Mouse (Mus musculus): ENCODE results near the gene BC035044.

Gene BC035044

DNA sequence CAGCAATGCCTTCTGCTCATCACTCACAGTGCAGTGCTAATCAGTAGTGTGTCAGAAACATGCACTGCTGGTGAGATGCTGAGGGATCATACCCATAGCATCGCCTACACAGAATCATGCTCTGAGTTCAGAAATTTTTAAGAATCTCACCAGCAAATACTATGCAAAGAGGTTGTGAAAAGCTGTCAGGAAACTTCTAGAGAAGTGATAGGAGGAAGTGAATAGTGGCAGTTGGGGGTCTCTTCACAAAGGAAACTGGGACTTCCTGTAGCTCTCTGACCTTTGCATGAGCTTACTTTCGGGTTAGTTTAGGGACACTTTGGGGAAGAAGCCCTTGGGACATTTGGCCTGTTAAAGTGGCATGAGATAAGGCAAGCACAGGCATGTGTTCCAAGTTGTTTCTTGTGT, at the start of gene BC035044:
BC035044 (minus strand) TSS at position 179 of the 408 bp plus-strand sequence.
- WGBS = 83% methylated on average over 2 of the region's 2 CpGs

DNA sequence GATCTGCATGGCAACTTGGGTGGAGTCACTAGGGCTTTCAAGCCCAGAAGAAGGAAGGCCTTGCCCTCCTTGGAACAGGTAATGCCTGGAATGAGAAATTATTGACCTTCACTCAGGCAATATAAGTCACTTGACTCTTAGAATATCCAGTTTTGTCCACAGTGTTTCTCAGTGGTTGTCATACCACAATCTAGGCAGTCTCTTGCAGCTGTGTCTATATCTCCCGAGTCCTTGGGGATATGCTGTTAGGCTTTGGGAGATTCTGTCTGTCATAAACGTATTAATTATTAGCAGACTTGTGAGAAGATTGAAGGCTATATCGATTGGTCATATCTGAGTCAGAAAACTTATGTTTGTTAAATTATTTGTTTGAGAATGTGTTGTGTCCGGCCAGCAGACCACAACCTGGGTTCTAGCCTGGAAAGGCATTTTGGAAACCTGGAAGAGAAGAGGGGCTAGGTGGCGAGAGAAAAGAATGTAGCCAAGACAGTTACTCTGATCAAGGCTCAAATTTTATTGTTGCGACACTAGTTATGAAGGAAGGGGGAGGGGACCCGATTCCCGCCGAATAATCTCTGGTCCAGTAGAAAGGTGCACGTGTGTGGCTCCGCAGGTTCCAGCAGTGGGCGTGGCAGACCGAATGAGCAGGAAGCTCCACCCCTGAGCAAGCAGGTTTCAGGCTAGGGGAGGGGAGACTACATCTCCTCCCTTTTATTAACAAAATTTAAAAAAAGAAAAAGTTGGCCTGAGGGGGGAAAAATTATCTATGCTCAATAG, 45.2 kb upstream of the BC035044 start:
- 90% methylated on average over 5 of the region's 13 CpGs for WGBS

DNA sequence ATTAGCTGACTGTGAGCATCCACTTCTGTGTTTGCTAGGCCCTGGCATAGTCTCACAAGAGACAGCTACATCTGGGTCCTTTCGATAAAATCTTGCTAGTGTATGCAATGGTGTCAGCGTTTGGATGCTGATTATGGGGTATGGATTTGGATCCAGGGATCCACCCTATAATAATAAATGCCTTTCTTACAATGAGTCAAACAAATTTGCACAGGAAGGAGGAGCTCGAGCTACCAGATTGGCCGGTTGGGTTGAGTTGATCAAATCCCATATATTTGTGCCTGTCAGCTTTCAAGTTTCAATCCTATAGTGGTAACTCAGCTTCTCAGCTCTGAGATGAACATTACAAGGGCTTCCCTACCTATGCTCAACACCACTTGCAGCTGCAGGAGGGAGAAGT, 43.2 kb upstream of the BC035044 start, which contains the start of gene Clec2g:
Clec2g (plus strand) TSS at position 301 of the 400 bp plus-strand sequence.
- WGBS = 92% methylated on average over 4 of the region's 4 CpGs

DNA sequence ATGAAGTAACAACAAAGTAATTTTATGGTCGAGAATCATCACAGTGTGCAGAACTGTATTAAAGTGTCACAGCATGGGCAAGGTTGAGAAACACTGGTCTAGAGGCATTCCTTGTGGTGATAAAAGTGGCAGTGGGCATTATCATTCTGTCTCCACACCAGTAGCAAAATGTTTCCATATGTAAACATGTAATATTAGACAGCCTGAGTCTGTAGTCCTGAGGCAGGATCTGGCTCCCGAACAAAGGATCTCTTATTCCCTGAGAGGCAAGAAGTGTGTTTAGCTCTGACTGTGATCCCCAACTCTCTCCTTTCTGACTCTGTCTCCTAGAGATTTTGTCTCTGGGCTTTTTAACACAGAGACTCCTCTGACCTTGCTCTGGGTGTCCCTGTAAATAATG, 42.1 kb upstream of the BC035044 start:
- WGBS = 75% methylated on average over 2 of the region's 2 CpGs

DNA sequence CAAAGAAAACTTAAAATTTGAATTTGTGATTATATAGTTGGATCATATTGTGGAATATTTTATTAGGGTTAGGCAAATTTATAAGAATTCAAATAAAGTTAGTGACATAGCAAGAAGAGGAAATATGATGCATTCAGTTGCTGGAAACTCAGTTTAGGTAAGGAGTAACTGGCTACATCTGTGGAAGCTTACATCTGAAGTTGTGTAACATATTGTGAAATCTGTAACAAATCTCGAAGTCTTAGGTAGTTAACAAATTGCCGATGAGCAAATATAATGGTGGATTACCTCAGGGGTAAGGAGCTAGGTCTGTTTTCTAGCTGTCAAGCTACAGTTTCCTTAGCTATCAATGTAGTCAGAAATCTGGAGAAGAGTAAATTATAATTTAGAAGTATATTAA, 26.4 kb upstream of the BC035044 start:
- WGBS = 83% methylated on average over 2 of the region's 2 CpGs

DNA sequence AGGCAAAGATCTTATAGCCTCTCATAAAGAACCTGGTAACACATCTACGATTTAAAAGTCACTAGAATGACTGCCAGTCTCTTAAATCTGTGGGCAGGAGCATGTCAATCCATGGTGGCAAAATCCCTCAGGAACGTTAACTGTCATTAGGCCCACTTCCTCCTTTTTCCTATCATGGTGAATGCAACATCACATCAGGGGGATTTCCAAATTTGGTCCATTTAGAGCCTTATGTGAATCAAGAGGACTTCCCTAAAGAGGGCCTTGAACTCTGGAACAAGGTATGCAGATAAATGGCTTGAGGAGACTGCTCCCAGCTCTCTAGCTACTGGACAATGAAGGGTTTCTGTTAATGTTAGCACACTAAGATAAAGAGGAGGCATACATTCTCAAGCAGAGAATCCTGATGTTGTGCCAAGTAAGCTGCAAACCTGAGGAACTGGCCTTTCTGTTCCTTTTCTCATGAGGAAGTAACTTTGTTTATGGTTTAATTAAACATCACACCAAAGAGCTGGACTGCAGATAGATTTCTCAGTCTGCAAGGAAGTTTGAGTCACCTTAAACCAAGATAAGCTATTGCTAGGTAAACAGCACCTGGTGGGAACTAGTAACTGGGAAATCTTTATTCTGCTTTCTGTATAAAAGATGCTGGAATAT, 22.8 kb upstream of the BC035044 start:
- 77% methylated on average over 2 of the region's 2 CpGs for WGBS

DNA sequence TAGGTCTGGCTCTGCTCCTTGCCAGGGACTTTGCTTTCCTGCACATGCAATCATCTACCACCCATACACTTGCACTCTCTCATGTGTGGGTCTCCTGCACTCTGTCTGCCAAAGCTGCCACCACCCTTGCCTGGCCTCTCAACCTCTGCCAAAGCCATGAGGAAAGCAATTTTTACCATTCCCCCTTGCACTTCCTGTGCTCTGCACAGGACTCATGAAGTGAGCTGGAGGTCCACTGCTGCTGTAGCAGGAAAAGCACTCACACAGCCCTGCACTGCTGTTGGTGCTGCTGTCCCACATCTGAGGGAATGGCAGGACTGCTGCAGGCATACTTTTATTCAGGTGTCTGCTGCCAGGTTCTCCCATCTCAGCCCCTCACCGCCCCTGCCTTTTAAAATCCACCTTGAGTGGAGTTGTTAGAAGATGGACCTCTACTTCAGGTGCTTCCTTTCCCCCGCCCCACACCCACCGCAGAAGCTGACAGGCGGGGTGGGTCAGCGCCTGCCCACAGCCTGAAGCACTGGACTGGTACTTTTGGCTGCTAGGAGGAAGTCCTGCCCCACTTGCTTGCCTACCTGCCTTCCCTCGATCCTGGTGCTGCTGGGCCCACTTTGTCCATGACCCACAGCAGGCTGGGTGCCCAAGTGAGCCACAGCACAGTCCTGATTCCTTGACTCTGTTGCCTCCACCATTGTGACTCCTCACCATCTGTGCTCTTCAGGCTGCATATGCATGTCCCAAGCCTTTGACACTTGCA, 10.0 kb upstream of the BC035044 start:
- 85% methylated on average over 6 of the region's 6 CpGs for WGBS

DNA sequence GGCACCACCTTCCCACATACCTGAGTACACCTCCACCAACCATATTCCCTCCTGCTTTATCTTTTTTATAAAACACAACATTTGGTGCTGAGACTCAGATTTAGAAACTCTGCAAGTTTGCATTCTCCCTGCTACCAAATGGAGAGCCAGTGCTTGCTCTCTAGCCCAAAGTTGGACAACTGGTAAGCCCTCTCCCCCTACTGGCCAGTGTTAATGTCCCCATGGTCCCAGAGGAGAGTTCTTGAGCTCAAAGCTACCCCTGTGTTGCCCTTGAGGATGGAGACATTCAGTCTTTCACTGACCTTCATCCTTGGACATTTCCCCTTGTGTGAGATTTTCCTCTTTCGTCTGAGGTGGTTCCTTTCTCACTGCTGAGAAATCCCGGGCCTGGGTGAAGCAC, 9.1 kb upstream of the BC035044 start:
- 85% methylated on average over 2 of the region's 2 CpGs for WGBS

DNA sequence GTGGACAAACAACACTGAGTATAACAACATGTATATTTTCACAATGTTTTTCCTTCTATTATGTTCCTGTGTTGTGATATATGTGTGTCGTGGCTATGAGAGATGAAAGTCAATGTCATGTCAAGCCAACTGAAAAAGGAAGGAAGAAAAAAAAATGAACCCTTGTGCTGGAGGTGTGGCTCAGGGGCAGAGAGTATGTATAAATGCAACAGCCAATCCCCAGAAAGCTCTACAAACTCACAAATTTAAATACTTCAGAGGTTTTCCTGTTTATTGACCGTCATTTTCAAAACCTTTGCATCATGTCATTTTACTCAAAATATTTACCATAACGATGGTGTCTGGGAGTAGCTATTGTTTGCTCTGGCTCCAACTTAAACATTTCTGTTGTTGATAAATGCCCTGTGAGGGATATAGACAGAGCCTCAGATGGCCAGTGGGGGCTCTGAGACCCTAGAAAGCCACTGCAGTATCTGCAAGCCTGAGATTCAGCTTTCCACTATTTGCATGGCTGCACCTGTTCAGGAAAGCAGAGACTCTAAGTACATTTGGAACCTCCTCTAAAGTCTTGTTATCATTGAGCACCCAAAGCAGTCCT, 4.6 kb upstream of the BC035044 start:
- 79% methylated on average over 3 of the region's 3 CpGs for WGBS

DNA sequence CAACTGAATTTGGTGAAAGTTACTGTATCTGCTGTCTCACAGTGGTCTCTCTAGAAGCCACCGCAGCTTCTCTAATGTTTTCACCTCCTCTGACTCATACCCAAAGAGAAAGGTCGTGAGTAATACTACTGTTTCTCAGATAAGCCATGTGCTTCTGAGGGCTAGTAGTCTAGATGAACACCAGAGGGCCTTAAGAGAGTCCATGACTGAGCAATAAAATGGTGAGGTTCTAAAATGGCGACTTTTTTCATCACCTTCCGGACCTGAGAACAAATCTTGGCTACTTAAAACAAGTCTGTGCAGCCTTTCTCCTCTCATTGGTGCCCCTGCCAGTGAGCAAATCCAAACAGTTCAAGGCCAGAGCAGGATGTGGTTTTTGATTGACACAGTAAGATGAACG, 2.1 kb downstream of the BC035044 start:
- 85% methylated on average over 5 of the region's 5 CpGs for WGBS

DNA sequence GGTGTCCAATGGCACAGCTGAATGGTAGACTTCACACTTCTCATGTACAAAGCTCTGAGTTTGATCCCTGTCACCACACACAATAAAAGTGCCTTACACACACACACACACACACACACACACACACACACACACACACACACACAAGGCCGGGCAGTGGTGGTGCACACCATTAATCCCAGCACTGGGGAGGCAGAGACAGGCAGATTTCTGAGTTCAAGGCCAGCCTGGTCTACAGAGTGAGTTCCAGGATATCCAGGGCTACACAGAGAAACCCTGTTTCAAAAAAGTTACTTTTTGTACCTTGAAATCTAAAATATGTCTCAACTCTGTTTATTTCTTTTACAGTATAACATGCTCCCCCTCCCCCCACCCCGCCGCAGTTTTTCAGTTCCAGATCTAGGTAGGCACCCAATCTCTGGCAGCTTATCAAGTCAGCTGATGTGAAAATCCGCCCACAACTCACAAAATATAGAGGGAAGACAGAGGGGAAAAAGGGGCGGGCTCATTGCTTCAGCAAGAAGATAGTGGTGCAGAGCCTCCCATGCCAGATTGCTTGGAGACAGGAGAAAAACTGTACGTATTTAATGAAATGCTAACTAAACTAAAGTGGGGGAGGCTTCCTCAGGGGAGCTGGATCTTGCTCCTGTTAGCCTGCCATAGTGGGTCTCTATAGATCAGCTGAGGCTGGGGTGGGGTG, 3.7 kb downstream of the BC035044 start, which contains the start of gene Clec2i:
Clec2i (plus strand) TSS at position 498 of the 700 bp plus-strand sequence.
- 76% methylated on average over 6 of the region's 6 CpGs for WGBS

DNA sequence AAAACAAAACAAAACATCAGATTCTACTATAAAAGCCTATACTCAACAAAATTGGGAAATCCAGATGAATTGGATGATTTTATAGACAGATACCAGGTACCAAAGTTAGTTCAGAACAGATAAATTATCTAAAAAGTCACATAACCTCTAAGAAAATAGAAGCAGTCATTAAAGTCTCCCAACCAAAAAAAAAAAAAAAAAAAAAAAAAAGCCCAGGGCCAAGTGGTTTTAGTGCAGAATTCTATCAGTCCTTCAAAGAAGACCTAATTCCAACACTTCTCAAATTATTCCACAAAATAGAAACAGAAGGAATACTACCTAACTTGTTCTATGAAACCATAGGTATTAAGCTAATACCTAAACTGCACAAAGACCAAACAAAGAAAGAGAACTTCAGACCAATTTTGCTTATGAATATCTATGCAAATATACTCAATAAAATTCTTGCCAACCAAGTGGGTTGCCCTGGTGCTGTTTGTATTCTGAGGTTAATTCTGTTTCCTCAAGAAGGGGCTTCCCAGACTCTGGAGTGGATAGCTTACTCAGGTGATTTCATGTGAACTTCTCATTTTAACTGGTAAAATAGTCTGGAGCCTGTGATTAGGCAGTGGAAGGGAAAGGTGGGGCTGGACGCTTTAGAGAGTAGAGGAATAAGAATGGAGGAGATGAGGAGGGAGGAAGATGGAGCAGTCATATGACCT, 18.9 kb downstream of the BC035044 start:
- 92% methylated on average over 1 of the region's 1 CpGs for WGBS

DNA sequence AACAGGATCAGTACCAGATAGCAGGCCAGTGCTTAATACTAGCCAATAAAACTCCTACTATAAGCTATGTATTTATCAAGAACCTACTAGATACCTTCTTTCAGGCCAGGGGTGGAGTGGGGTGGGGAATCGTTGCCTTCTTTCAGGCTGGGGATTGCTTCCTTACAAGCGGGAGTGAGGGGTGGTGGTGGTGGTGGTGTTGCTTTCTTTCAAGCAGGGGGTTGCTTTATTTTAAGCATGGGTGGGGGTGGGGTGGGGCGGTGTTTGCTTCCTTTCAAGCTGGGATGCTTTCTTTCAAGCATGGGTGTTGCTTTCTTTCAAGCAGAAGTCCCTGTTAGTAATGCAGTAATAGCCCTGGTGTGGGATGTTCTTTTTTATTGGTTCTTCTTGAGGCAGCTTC, 22.1 kb downstream of the BC035044 start:
- WGBS = 35% methylated on average over 3 of the region's 3 CpGs

DNA sequence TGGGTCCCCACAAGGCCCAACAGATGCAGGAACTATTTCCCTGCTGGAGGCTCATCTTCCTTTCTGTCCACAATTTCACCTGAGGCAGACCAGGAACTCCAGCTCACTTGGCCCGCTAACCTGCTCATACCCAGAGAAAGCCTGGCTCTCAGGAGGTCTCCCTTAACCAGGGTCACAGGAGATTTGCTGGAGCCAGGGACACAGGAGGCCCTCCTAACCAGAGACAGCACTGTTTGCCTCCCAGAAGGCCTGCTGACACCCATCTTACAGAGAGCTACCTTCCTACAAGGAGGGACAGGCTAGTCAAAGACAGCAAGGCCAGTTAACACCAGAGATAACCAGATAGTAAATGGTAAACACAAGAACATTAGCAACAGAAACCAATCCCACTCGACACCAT, 33.0 kb downstream of the BC035044 start:
- WGBS = 95% methylated on average over 2 of the region's 2 CpGs

DNA sequence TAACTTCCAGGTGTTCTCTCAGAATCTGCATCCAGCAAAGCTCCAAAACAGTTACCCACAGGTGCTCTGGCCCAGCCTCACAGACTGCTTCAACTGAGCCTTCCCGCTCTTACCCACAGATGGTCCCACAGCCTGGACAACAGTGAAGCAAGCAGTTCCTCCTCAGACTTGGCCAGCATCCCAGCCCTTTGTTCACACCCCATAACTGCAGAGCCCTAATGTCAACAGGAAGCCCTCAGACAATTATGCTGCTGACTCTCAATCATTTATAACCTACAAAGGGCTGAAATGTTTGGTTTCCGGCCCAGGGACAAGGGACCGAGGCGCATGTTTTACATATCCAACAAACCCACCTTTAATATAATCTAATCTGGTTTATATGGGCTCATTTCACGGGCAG, 34.7 kb downstream of the BC035044 start:
- 60% methylated on average over 5 of the region's 5 CpGs for WGBS

DNA sequence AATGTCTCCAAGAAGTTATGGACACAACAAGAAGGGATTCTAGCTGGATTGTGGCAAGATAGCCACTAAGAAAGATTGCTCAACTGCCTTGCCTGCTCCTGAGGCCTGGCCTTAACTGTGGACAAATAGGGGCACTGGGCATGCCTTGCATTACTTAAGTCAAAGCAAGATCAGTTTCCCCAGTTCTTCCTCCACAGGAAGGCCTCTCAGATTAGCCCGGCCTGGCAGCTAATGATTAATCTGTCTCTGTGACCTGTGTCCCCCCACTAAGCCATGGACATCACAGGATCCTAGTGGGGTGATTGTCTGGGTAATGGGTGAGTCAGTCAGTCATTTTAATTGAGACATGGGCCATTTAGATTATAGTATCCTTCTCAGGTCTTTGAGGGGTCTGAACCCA, 35.4 kb downstream of the BC035044 start:
- WGBS = 100% methylated on average over 1 of the region's 1 CpGs

DNA sequence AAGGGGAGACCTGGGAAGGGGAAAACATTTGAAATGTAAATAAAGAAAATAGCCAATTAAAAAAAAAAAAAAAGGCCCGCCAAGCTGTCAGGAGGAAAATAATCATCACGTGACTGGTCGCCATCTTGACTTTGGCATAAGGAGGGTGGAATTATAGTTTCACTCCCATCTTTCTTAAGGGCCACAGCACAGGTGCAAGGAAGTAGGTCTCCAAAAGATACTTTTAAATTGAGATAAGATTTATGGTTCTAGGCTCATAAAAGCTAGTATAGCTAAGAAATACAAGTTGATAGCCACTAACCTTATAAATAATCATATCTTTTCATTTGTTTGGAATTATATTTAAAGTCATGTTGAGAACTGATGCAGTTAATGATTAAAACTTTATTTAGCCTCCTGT, 36.0 kb downstream of the BC035044 start:
- WGBS = 94% methylated on average over 3 of the region's 3 CpGs

DNA sequence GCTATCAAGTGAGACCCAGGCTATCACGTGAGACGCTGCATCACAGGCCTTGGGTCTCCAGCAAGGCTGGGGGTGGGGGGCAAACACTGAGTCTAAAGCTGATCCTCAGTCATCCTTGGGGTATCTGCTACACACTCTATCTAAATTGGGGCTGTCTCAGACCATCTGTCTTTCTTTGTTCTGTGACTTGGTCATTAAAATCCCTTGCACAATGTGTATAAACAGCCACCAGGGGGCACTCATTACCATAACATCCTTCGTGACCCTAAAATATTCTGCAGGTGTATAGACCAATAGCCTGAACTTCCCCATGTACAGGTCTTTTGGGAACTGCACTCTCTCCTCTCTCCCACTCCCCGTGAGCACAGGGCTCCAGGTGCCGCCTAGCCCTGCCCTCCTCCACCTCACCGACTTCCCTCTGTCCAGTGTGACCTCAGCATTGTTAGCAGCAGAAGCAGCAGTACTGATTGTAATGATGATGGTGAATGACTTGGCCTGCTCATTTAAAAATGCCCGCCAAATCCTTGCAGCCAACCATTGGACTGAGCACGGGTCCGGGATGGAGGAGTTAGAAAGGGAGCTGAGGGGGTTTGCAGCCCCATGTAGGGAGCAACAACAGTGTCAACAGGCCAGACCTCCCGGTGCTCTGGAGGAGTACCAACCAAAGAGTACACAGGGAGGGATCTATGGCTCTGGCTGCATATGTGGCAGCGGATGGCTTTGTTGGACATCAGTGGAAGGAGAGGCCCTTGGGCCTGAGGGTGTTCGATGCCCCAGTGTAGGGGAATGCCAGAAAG, 36.7 kb downstream of the BC035044 start:
- 52% methylated on average over 12 of the region's 12 CpGs for whole genome bisulfite sequencing

DNA sequence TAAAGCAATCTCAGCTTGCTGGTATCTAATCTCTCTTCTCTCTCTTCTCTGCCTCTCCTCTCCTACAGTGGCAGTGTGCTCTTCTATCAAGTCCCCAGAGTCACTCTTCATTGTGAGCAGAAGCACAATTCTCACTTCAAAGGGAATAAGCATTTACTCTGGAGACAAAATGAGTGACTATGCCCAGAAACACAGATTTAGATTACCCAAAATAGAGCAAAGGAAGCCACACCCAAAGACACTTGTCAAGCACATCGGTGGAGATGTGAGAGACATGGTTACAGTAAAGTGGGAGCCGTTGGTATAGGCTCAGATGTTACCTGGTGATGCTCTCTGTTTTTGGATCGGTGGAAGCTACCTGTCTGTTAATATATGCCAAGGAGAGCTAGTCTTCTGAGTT, 38.2 kb downstream of the BC035044 start:
- 66% methylated on average over 3 of the region's 3 CpGs for WGBS

DNA sequence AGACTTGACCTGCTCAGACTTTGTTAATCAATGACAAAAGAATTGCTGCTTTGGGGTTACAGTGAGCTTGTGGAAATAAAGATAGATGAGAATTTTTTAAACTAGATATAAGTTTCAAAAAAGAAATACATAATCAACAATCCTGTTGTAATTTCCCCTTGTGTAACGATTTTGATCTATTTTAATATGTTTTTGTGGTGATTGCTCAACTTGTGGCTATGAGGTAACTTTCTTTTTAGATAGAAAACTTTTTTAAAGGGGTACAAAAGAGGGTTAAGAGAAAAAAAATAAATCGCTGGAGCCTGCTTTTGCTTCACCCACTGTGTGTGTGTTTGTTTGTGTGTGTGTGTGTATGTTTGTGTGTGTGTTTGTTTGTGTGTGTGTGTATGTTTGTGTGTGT, 39.8 kb downstream of the BC035044 start:
- WGBS = 76% methylated on average over 2 of the region's 2 CpGs
